Mouse (Mus musculus) left cerebral cortex, postnatal 14 days (tissue): ENCODE measurements around the gene Gas2l2. TPM values are rescaled to one million over a fixed set of nuclear protein-coding genes. Genes with fewer than 3 reads are reported as not detected.

Source experiments
- DNase-seq, 2 experiments: peaks; one replicate each; pipeline ENCODE4 v3.0.0; 2021 to 2022; ENCODE audit warnings: low spot score in 2 of 2, mixed read lengths in 1 of 2
- intact Hi-C: fragments of 180-260 bp; cut with DNase I; formaldehyde crosslinking; loops from one replicate; pipeline ENCODE4 v1.15.1; 2025
- total RNA-seq, 2 experiments: library from RNA; stranded (reverse); gene quantifications; 2 replicates each; pipeline ENCODE4 v1.2.3; 2021

Gene Gas2l2
- total RNA-seq, 2 experiments from 2014 or later: 0.34 TPM; not detected in 1

DNA sequence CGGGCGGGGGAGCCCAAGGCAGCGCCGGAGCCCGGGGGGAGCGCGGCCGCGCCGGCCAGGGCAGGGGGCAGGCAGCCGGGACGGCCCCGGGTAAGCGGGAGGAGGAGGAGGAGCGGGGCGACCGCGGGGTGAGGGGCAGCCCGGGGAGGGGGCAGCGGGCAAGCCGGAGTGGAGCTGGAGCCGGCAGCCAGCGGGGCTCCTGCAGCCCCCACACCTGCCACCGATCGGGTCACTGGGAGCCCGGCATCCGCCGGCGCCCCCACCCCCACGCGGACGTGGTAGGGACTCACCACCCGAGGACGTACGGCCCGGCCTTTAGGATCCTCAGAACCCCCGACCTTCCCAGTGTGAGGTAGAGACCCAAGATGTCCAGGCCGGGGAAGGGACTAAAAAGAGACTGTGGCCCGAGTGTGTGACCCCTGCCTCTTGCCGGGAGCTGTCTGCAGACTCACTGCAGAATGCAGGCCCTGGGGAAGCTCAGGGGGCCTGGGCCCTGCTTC lies 19.4 kb downstream of the Gas2l2 start:
- no peak for DNase-seq
- intact Hi-C loops: loop anchor here (5.0 kb wide), 1 partner anchor 38 kb away; no protein-coding TSS in a partner anchor

DNA sequence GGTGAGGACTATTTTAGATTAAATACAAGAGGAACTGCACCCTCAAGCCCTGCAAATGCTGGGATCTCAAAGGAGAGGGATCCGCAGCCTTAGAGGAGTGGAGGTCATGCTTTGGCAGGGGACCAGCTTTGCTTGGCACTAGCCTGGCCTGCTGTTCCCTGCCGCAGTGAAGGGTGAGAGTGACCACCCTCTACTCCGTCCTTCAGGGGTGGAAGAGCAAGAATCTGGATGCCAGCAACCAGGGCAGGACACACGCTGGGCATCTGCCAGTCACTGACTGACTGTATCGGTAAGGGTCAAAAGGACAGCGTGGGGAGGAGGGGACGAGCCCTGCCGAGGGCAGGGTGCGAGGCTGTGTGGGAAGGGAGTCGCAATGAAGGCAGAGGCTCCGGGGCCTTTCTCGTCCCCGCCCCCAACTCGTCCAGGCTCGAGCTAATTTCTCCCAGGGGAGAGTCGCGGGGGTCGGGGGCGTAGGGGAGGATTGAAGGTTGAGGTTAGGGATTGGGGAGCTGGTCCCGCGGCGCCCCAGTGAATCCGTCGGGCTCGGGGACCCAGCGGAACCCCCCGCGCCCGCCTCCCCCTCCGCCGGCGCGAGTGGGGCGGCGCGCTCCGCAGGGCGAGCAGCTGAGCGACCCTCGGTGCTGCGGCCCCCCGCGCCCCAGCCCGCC lies 20.0 kb downstream of the Gas2l2 start, which contains the start of gene Rasl10b:
Rasl10b (plus strand) TSS at position 51 of the 668 bp plus-strand sequence.
- DNase-seq: no peak
- intact Hi-C loops: loop anchor here (5.0 kb wide), 1 partner anchor 37 kb away; no protein-coding TSS in a partner anchor

GRCm38 (mm10) chr11:83408242-83408641 lies 21.0 kb downstream of the Gas2l2 start:
- DNase-seq: no peak
- intact Hi-C loops: loop anchor here (5.0 kb wide), 1 partner anchor 36 kb away; no protein-coding TSS in a partner anchor

DNA sequence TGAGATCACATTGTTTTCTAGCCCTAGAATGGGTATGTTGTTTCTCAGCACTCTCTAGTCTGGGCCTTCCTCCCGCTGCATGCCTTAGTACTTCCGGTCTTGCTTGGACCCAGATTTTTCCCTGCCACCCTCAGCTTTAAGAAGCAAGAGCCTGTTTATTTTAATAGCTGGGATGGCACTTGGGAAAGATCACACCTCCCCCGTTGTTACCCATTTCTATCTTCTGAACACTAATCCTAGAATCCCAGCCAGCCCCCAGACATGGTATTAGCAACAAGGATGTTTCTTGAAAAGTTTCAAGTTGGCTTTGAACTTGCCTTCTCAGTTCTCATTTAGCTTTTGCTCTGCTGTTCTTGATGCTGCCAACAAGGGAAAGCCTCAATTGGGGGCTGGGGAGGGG lies 22.9 kb downstream of the Gas2l2 start:
- DNase-seq: peak in 1 of 2 experiments; percentile 32
- intact Hi-C loops: loop anchor here (5.0 kb wide), 1 partner anchor 34 kb away; no protein-coding TSS in a partner anchor

GRCm38 (mm10) chr11:83403787-83404186 lies 25.5 kb downstream of the Gas2l2 start:
- no peak for DNase-seq
- intact Hi-C loops: no loop called here

GRCm38 (mm10) chr11:83398724-83399123 lies 30.5 kb downstream of the Gas2l2 start:
- intact Hi-C loops: no loop called here

GRCm38 (mm10) chr11:83397626-83398025 lies 31.6 kb downstream of the Gas2l2 start:
- intact Hi-C loops: no loop called here
- DNase-seq: no peak

More at GRCm38 (mm10) chr11:83398724-83399123, 30.5 kb downstream of the Gas2l2 start:
- DNase-seq: no peak

DNA sequence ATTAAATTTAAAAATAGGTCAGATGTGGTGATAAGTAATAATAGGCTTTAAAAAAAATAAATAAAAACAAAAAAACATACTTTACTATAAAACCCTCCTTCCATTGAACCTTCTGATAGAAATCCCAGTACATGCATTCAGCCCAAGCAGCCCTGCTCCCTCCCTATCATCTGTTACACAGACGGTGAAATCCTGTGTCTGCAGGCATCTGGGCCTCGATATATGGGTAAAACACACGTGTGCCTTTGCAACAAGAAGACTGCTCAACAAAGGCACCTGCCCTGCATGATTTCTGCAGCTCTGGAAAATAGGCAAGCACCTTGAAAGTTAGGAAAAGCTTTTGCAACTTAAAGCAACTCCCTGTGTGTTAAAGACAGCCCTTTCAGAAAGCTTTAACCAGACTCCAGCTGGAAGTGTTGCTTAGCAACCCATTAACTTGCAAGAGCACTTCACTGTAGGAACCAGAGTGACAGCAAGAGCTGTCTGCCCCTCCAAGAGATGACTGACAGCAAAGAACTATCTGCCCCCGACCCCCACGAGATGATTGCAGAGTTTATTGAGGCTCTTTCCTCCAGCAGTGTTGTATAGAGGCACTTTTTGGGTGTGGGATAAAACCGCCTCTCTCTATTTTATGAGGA lies 34.3 kb downstream of the Gas2l2 start:
- peak in 1 of 2 experiments; percentile 30 for DNase-seq
- intact Hi-C loops: no loop called here

DNA sequence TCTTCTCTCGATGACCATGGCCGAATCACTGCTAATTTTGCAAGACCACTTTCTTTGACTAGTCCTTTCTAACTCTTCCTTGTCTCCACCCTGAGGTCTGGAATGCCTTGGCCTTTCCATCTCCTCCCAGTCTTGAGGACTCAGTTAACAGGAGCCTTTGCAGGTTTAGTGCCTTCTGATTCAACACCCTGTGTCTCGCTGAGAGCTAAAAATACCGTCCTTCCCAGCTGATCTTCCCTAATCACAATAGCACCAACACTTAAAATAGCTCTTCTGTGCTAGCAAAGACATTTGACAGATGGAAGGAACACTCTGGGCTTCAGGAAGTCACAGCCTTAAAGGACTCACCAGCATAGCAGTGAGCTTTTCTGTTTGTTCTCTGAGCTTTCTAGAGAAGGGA lies 36.2 kb downstream of the Gas2l2 start:
- DNase-seq: peak; percentile 32 to 43
- intact Hi-C loops: no loop called here

- intact Hi-C loops: no loop called here
- no peak for DNase-seq
Measured at GRCm38 (mm10) chr11:83383532-83383887, 45.7 kb downstream of the Gas2l2 start.

DNA sequence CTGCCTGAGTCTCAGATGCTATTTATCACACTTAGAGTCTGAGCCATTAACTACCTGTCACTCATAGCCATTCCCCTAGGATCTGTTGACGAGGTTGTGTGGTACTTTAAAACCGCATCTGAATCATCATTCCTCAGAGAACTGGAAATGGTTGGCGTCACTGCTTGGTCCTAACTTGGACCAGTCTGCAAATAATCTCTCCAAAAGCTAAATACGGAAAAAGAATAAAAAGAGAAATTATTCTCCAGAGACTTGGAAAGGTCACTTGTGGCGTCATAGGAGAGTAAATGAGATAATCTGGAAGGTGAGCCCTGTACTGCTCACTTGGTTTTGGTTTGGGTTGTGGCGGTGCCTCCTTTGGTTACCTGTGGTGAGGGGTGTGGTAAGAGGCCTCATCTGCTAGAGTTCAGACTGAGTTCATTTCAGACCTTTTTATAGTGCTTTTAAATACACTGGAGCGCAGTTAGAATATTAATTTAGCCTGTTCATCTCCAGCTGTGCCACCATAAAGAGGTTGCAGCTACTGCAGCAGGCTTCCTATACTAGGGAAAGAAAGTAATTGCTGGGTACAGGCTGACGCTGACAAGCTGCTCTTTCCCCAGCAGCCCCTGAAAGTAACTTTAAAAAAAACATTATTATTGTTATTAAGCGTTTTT lies 46.3 kb downstream of the Gas2l2 start:
- intact Hi-C loops: no loop called here
- DNase-seq: no peak

DNA sequence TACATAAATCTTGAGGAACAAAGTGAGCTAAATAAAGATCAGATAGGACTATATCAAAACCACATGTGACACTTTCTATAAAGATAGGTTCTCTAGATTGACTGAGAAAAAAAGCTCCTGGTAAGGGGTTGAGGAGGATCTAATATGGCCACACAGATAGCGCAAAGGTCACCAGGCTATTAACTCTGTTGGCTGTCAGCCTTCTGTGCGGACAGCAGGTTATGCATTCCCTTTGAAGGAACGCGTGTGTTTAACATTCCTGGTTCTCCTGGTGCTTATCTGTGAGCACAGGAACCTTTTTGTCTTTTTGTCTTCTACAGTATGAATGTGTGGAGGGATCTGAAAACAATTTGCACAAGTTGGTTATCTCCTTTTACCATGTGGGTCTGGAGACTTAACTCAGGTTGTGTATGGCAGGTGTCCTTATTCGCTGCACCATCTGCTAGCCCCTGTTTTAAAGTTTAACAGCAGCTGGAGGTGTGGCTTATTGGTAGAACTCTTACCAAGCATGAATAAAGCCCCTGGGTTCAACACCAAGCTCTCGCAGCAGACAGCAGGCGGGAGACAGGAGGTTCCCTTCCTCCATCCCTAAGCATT lies 49.4 kb downstream of the Gas2l2 start:
- no peak for DNase-seq
- intact Hi-C loops: no loop called here

Other genes with a start within 250 kb of the Gas2l2 start
- under 1 TPM; 0.23 to 0.31 TPM for gene Slfn3, start 238.1 kb downstream of the Gas2l2 start, total RNA-seq
- not detected for gene Slfn14, start 142.7 kb downstream of the Gas2l2 start, total RNA-seq
- gene Ap2b1, start 130.4 kb downstream of the Gas2l2 start, total RNA-seq: 100 to 1,000 TPM; 304 to 324 TPM
- gene Pex12, start 126.9 kb downstream of the Gas2l2 start, total RNA-seq: 10 to 100 TPM in 1 of 2 experiments, 1 to 10 TPM in 1; 9.7 to 11.1 TPM
- gene Rasl10b, start 20.3 kb downstream of the Gas2l2 start, total RNA-seq: 100 to 1,000 TPM; 229 to 234 TPM
- not detected for gene 1700020L24Rik, start 8.2 kb upstream of the Gas2l2 start, total RNA-seq
- 1 to 10 TPM; 3.9 to 5.8 TPM for gene Mmp28, start 33.6 kb upstream of the Gas2l2 start, total RNA-seq
- gene Taf15, start 43.6 kb upstream of the Gas2l2 start, total RNA-seq: 10 to 100 TPM; 52.0 to 62.1 TPM
- gene Heatr9, start 92.7 kb upstream of the Gas2l2 start, total RNA-seq: not detected
- not detected for gene Ccl5, start 101.1 kb upstream of the Gas2l2 start, total RNA-seq
- 1 to 10 TPM; 3.6 to 4.0 TPM for gene Ccl9, start 149.2 kb upstream of the Gas2l2 start, total RNA-seq
- gene Ccl6, start 163.6 kb upstream of the Gas2l2 start, total RNA-seq: 1 to 10 TPM; 1.6 to 2.1 TPM
- not detected for gene Rpl9-ps1, start 216.2 kb upstream of the Gas2l2 start, total RNA-seq
- gene Ccl3, start 219.9 kb upstream of the Gas2l2 start, total RNA-seq: not detected
- not detected for gene Ccl4, start 233.1 kb upstream of the Gas2l2 start, total RNA-seq